Mouse (Mus musculus) C3H10T1/2 (cell line): ENCODE results near the gene Olfr372. TPM values are rescaled to one million over a fixed set of nuclear protein-coding genes. Genes with fewer than 3 reads are reported as not detected.

Experiments used
- polyA plus RNA-seq, 2 experiments: library from polyadenylated mRNA; unstranded; fragments of >200 nt; fragmentation: generic; extraction: Trizol; gene quantifications; one replicate each; pipeline ENCODE4 v1.2.1; 2012; ENCODE audit warnings: missing spikeins in 2 of 2

The Olfr372 gene
- not detected for polyA plus RNA-seq

GRCm38 (mm10) chr8:72040918-72041317, at the start of gene Olfr372:
Olfr372 (plus strand) TSS chr8:72041218.

DNA sequence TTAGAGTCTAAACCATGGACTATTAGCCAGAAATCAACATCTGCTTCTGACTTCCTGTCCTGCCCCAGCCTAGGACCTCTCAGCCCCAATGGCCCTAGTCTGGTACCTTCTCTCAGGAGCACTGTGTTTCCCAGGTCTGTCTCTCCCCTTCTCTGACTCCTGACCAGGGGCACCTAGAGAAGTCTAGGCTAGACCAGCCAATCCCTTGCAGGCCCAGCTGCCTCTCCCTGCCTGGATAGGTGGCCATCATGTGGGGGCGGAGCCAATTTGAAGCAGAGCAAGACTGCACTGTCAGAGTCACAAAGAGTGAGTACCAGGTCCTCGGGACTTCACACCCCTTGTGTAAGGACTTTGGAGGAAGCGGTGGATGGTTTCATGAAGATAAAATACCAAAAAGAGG, 31.5 kb upstream of the Olfr372 start, which contains the start of gene Cyp4f18:
TSS of gene Cyp4f18 (minus strand) at position 154 of the 400 bp plus-strand sequence.

GRCm38 (mm10) chr8:72082877-72083276, 41.9 kb downstream of the Olfr372 start, which contains the start of gene Olfr373:
Olfr373 (plus strand) TSS chr8:72083177.

DNA sequence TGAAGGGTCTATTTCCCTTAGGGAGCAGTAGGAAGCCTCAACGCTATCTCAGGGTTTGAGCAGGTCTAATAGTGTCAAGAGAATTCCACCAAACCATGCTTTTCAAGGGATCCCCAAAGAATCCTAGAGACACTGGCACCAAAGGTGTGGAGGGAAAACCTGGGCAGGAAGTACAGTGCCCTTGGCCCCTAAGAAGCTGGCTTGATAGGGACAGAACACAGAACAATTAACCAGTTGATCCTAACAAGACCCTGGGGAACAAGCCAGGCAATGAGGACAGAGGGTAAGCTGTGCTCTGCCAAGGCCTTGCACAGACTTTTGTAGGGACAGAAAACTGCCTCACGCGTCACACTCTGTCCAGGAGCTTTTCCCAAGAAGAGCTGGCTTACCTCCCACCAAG, 65.7 kb downstream of the Olfr372 start, which contains the start of gene Olfr374:
TSS of gene Olfr374 (plus strand) at position 301 of the 400 bp plus-strand sequence.

Other genes with a start within 250 kb of the Olfr372 start
- under 1 TPM in 1 of 2 experiments, not detected in 1; 0.12 TPM for gene Zfp709, start 159.2 kb upstream of the Olfr372 start, polyA plus RNA-seq
- gene Zfp882, start 132.6 kb upstream of the Olfr372 start, polyA plus RNA-seq: under 1 TPM; 0.02 to 0.96 TPM
- 1 to 10 TPM in 1 of 2 experiments, under 1 TPM in 1; 0.18 to 2.3 TPM for gene Zfp617, start 132.6 kb upstream of the Olfr372 start, polyA plus RNA-seq
- 1 to 10 TPM in 1 of 2 experiments, under 1 TPM in 1; 0.63 to 1.8 TPM for gene Zfp961, start 90.2 kb upstream of the Olfr372 start, polyA plus RNA-seq
- not detected for gene Cyp4f18, start 31.6 kb upstream of the Olfr372 start, polyA plus RNA-seq
- gene Olfr373, start 42.0 kb downstream of the Olfr372 start, polyA plus RNA-seq: under 1 TPM in 1 of 2 experiments, not detected in 1; 0.01 TPM
- not detected for gene Olfr374, start 65.8 kb downstream of the Olfr372 start, polyA plus RNA-seq
- gene Tpm4, start 93.8 kb downstream of the Olfr372 start, polyA plus RNA-seq: 100 to 1,000 TPM in 1 of 2 experiments, 10 to 100 TPM in 1; 37.0 to 111 TPM
- gene Rab8a, start 120.0 kb downstream of the Olfr372 start, polyA plus RNA-seq: 10 to 100 TPM; 40.0 to 89.0 TPM
- under 1 TPM in 1 of 2 experiments, not detected in 1; 0.14 TPM for gene Hsh2d, start 148.4 kb downstream of the Olfr372 start, polyA plus RNA-seq
- under 1 TPM in 1 of 2 experiments, not detected in 1; 0.24 TPM for gene Cib3, start 171.6 kb downstream of the Olfr372 start, polyA plus RNA-seq
- not detected for gene Gm11034, start 172.4 kb downstream of the Olfr372 start, polyA plus RNA-seq
- gene Fam32a, start 178.5 kb downstream of the Olfr372 start, polyA plus RNA-seq: 10 to 100 TPM; 15.2 to 63.8 TPM
- gene Ap1m1, start 198.8 kb downstream of the Olfr372 start, polyA plus RNA-seq: 10 to 100 TPM; 61.9 to 72.3 TPM